Mouse (Mus musculus): Measurements from ENCODE around the gene Kctd2. TPM values are rescaled to one million over a fixed set of nuclear protein-coding genes. Genes with fewer than 3 reads are reported as not detected.

Gene Kctd2
- total RNA-seq, 2 experiments from 2014 or later: 27.0 to 28.0 TPM

- intact Hi-C loops (cut with DNase I): no loop called here
- DNase-seq (ENCODE audit: low spot score): no peak
Measured at GRCm38 (mm10) chr11:115398085-115398484, 21.8 kb upstream of the Kctd2 start.

- intact Hi-C loops (cut with DNase I): no loop called here
- no peak for DNase-seq (ENCODE audit: low spot score)
Measured at GRCm38 (mm10) chr11:115400126-115400525, 19.8 kb upstream of the Kctd2 start.

- no peak for DNase-seq (ENCODE audit: low spot score)
- intact Hi-C loops (cut with DNase I): no loop called here
Measured at GRCm38 (mm10) chr11:115400630-115401391, 19.1 kb upstream of the Kctd2 start.

- intact Hi-C loops (cut with DNase I): no loop called here
- DNase-seq (ENCODE audit: low spot score): peak; percentile 77
Measured at GRCm38 (mm10) chr11:115403338-115404124, 16.4 kb upstream of the Kctd2 start, which contains the start of gene Mrpl58. Gene Mrpl58, plus strand, starts transcription at chr11:115403752.

- intact Hi-C loops (cut with DNase I): no loop called here
- no peak for DNase-seq (ENCODE audit: low spot score)
Measured at GRCm38 (mm10) chr11:115405723-115406122, 14.2 kb upstream of the Kctd2 start.

GRCm38 (mm10) chr11:115406858-115407401 is 13.0 kb upstream of the Kctd2 start:
- no peak for DNase-seq (ENCODE audit: low spot score)
- intact Hi-C loops (cut with DNase I): no loop called here

GRCm38 (mm10) chr11:115408266-115408920 is 11.5 kb upstream of the Kctd2 start:
- no peak for DNase-seq (ENCODE audit: low spot score)
- intact Hi-C loops (cut with DNase I): no loop called here

GRCm38 (mm10) chr11:115409556-115409955 is 10.4 kb upstream of the Kctd2 start:
- intact Hi-C loops (cut with DNase I): no loop called here
- no peak for DNase-seq (ENCODE audit: low spot score)

- DNase-seq (ENCODE audit: low spot score): peak; percentile 34
- intact Hi-C loops (cut with DNase I): loop anchor here (2.0 kb wide), 1 partner anchor 54 kb away; the partner anchor contains the start of gene Armc7
Measured at GRCm38 (mm10) chr11:115420336-115421190, 635 bp downstream of the Kctd2 start.

GRCm38 (mm10) chr11:115421328-115421727 is 1.4 kb downstream of the Kctd2 start:
- intact Hi-C loops (cut with DNase I): loop anchor here (2.0 kb wide), 1 partner anchor 53 kb away; the partner anchor contains the start of gene Armc7
- no peak for DNase-seq (ENCODE audit: low spot score)

GRCm38 (mm10) chr11:115421972-115422371 is 2.0 kb downstream of the Kctd2 start:
- DNase-seq (ENCODE audit: low spot score): no peak
- intact Hi-C loops (cut with DNase I): loop anchor here (2.0 kb wide), 1 partner anchor 53 kb away; the partner anchor contains the start of gene Armc7

GRCm38 (mm10) chr11:115423091-115423490 is 3.2 kb downstream of the Kctd2 start:
- intact Hi-C loops (cut with DNase I): no loop called here
- DNase-seq (ENCODE audit: low spot score): no peak

- DNase-seq (ENCODE audit: low spot score): no peak
- intact Hi-C loops (cut with DNase I): loop anchor here (5.0 kb wide), 2 partner anchors 67 to 178 kb away; partner anchors contain the start of genes Gga3 and Mrps7
Measured at GRCm38 (mm10) chr11:115424666-115425065, 4.7 kb downstream of the Kctd2 start.

GRCm38 (mm10) chr11:115425671-115426070 is 5.7 kb downstream of the Kctd2 start:
- intact Hi-C loops (cut with DNase I): loop anchor here (5.0 kb wide), 2 partner anchors 68 to 177 kb away; partner anchors contain the start of genes Gga3 and Mrps7
- DNase-seq (ENCODE audit: low spot score): no peak

- peak; percentile 50 for DNase-seq (ENCODE audit: low spot score)
- intact Hi-C loops (cut with DNase I): loop anchor here (1.0 to 5.0 kb wide), 3 partner anchors 46 to 175 kb away; partner anchors contain the start of genes Gga3 and Mrps7
Measured at GRCm38 (mm10) chr11:115427482-115428331, 7.8 kb downstream of the Kctd2 start.

- intact Hi-C loops (cut with DNase I): loop anchor here (5.0 kb wide), 2 partner anchors 72 to 173 kb away; partner anchors contain the start of genes Gga3 and Mrps7
- DNase-seq (ENCODE audit: low spot score): no peak
Measured at GRCm38 (mm10) chr11:115429307-115429706, 9.4 kb downstream of the Kctd2 start.

- no peak for DNase-seq (ENCODE audit: low spot score)
- intact Hi-C loops (cut with DNase I): no loop called here
Measured at GRCm38 (mm10) chr11:115430561-115430960, 10.6 kb downstream of the Kctd2 start.

GRCm38 (mm10) chr11:115432814-115433213 is 12.9 kb downstream of the Kctd2 start:
- DNase-seq (ENCODE audit: low spot score): no peak
- intact Hi-C loops (cut with DNase I): no loop called here

All from heart, postnatal 25 days (tissue).